Mouse (Mus musculus) liver, embryonic 16.5 days (tissue): ENCODE data around the gene Fbxo34. TPM values are rescaled to one million over a fixed set of nuclear protein-coding genes. Genes with fewer than 3 reads are reported as not detected.

Source experiments
- ATAC-seq: fragments of 200-750 bp; cut with Nextera tagmentation; 2 replicates; pipeline ENCODE4 v1.8.0; 2017; ENCODE audit warnings: low read depth, mild to moderate bottlenecking, moderate number of reproducible peaks, moderate library complexity
- H3K27ac ChIP-seq: fragments of 300-500 bp; sonication (generic); 2 replicates; pipeline ENCODE4 v1.5.1; 2014; ENCODE audit warnings: mild to moderate bottlenecking, low read length
- H3K27me3 ChIP-seq: fragments of 300-500 bp; sonication (generic); 2 replicates; pipeline ENCODE4 v1.6.1; 2014; ENCODE audit warnings: low read depth, low read length, mixed read lengths; ENCODE audit not compliant: control insufficient read depth, insufficient read depth
- H3K36me3 ChIP-seq: fragments of 300-500 bp; sonication (generic); 2 replicates; pipeline ENCODE4 v1.6.1; 2014; ENCODE audit warnings: mild to moderate bottlenecking; ENCODE audit not compliant: control insufficient read depth, insufficient read depth
- H3K4me1 ChIP-seq: fragments of 300-500 bp; sonication (generic); 2 replicates; pipeline ENCODE4 v1.6.1; 2014; ENCODE audit warnings: low read depth, low read length, mixed read lengths; ENCODE audit not compliant: control insufficient read depth
- H3K4me2 ChIP-seq: fragments of 300-500 bp; sonication (generic); 2 replicates; pipeline ENCODE4 v1.6.1; 2014; ENCODE audit warnings: low read depth, low read length, mixed read lengths
- H3K4me3 ChIP-seq: fragments of 300-500 bp; sonication (generic); 2 replicates; pipeline ENCODE4 v1.5.1; 2014; ENCODE audit warnings: low read depth, mild to moderate bottlenecking, low read length
- H3K9ac ChIP-seq: fragments of 300-500 bp; sonication (generic); 2 replicates; pipeline ENCODE4 v1.6.1; 2014; ENCODE audit warnings: low read depth, low read length
- H3K9me3 ChIP-seq: fragments of 300-500 bp; sonication (generic); replicated peaks from 2 replicates; pipeline ENCODE4 v1.6.1; 2016; ENCODE audit warnings: low read length; ENCODE audit not compliant: control insufficient read depth
- WGBS: fragments of 180-500 bp; shearing (Covaris S2); extraction: QIAGEN DNeasy Blood & Tissue Kit; methylation state at CpG from one replicate; pipeline ENCODE4 v1.1.7; 2014; ENCODE audit not compliant: insufficient replicate concordance; 5-methylcytosine and 5-hydroxymethylcytosine counted together
- polyA plus RNA-seq: library from polyadenylated mRNA; unstranded; fragments of >200 nt; fragmentation: Nextera tagmentation; extraction: Ambion mirVana; gene quantifications from 2 replicates; pipeline ENCODE4 v1.2.1, GENCODE M21; 2015

The Fbxo34 gene
- polyA plus RNA-seq, 1 experiment from 2014 or later, result 41.6 TPM

DNA sequence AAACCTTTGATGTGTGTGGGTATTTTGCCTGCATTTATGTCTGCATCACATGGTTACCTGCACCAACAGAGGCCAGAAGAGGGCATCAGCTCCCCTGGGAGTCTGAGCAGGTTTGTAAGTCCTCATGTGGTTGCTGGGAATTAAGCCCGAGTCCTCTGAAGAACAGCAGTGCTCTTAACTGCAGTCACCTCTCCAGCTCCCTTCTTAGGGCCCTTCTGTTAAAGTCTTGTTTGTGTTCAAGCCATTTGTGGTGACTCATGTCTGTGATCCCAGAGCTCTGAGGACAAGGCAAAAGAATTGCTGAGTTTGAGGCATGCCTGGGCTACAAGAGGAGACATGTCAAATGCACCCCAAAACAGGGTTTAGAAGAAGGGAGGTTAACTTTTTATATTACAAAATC, 82.3 kb downstream of the Fbxo34 start:
- H3K4me3 ChIP-seq, result no peak overlapping the region
- peaks cover 57% of the 10 kb centered on the region for H3K4me1 ChIP-seq
- ATAC-seq, result no peak
- no peaks in the 10 kb centered on the region for H3K9me3 ChIP-seq
- 57% methylated on average over 1 of the region's 1 CpGs for WGBS
- H3K4me2 ChIP-seq, result no peak overlapping the region
- peaks cover 13% of the 10 kb centered on the region; the same call in 1 of the 2 replicates for H3K36me3 ChIP-seq
- peak overlapping the region; percentile 46 for H3K9ac ChIP-seq
- peak overlapping the region; percentile 98 for H3K27ac ChIP-seq
- H3K27me3 ChIP-seq, result no peaks in the 10 kb centered on the region

DNA sequence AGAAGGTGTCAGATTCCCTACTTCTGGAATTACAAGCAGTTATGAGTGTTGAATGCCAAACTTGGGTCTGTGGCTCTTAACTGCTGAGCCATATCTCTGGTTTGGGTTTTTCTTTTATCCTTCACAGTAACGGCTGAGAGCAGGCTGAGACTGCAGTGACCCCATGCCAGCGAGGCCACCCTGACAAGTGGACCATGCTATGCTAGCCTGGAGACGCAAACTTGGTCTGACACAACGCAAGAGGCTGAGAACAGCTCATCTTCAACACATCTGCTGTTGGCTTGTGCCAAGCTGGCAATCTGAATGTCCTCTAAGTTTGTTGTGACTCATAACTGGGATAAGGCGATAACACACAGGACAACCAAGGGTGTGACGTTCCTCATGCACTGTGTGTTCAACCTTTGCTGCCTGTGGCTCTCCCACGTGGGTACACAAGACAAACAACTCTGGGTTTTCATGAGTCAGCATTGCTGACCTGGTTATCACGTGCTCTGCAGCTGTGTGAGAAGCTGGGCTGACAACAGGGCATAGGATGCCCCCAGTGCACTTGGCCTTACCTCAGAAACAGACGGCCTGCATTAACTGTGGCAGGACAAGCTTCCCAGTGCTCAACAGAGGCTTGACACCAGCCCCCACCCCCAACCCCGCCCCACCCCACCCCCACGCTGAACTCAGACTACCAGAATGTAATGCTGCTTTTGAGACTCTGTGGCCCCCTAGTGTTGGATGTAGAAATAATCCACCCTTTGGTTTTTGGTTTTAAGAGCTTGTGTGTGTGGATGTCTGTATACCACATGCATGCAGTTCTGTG, 83.3 kb downstream of the Fbxo34 start:
- H3K27me3 ChIP-seq, result no peaks in the 10 kb centered on the region
- ATAC-seq, result peak; percentile 94
- 0 out of 2 replicates have a peak overlapping the region, but pooled peaks have one; percentile 7 for H3K4me3 ChIP-seq
- WGBS, result 13% methylated on average over 11 of the region's 11 CpGs
- peak overlapping the region; percentile 98 for H3K27ac ChIP-seq
- H3K4me1 ChIP-seq, result peaks cover 46% of the 10 kb centered on the region
- H3K9me3 ChIP-seq, result no peaks in the 10 kb centered on the region
- peak overlapping the region; percentile 46 for H3K4me2 ChIP-seq
- peaks cover 13% of the 10 kb centered on the region; the same call in 1 of the 2 replicates for H3K36me3 ChIP-seq
- peak overlapping the region; percentile 70 for H3K9ac ChIP-seq

DNA sequence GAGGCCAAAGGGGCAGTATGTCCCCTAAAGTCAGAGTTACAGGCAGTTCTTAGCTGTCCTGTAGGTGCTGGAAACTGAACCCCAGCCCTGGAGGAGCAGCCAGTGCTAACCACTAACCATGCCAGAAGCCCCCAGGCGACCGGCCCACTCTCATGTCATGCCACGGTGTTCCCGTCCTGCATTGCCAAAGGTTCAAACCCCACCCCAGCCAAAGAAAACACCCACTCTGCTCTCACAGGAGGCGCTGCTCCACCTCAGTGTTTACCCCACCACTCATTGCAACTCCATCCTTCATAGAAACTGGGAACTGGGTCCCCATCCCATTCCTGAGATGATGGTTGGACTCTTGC, 83.9 kb downstream of the Fbxo34 start:
- peak overlapping the region; percentile 46 for H3K4me2 ChIP-seq
- no peaks in the 10 kb centered on the region for H3K27me3 ChIP-seq
- no peaks in the 10 kb centered on the region for H3K9me3 ChIP-seq
- peaks cover 13% of the 10 kb centered on the region; the same call in 1 of the 2 replicates for H3K36me3 ChIP-seq
- peak overlapping the region; percentile 98 for H3K27ac ChIP-seq
- peak overlapping the region; percentile 70 for H3K9ac ChIP-seq
- H3K4me1 ChIP-seq, result peaks cover 40% of the 10 kb centered on the region
- no peak for ATAC-seq
- no peak overlapping the region for H3K4me3 ChIP-seq
- WGBS, result 77% methylated on average over 5 of the region's 5 CpGs

DNA sequence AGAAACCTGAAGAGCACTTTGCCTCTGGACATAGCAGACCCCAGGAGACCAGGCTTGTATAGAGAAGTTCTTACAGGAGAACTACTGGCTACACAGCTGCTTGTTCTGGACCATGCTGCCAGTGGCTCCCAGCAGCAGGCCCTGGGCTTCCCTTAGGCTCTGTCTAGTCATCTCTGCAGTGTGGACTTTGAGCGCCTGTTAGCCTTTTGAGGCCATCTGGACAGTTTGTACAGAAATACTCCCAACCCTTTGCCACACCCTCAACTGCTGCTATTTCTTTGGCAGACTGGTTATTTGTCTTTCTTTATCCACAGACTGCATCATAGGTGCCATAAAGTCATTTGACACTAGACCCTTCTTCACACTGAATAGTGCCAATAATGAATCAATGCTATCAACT, 84.9 kb downstream of the Fbxo34 start:
- Histone ChIP-seq H3K9ac (no peak overlapping the region), H3K27ac (peak overlapping the region; percentile 98)
- no peak for ATAC-seq

DNA sequence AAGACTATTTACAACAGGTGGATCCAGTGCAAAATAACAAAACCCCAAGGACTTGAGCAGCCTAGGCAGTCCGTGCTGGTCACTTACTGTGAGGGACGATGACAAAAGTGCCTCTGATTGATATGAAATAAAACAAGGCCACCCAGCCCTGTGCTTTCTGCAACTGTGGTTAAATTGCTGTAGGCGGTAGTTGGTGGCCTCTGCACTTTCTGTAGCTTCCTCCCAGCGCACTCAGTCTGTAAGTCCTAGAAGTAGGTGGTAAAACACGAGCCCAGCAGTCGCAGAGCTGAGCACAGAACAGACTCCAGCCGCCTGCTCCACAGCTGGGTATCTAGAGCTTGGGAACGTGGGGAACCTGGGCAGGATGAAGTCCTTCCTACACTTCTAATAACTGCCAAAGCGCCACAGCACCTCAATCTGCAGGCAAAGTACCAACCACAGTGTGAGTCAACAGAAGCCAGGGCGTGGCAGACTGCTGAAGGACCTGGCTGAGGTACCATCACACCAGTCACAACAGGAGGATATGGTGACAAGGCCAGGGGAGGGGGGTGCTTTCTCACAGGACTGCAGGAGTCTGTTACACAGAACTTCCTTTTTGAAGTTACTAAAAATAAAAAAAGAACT, 91.2 kb downstream of the Fbxo34 start:
- ATAC-seq, result no peak
- Histone ChIP-seq H3K36me3 (peaks cover 18% of the 10 kb centered on the region; the same call in 1 of the 2 replicates), H3K27me3 (no peaks in the 10 kb centered on the region), H3K9me3 (no peaks in the 10 kb centered on the region), H3K4me3 (no peak overlapping the region), H3K9ac (no peak overlapping the region), H3K4me1 (peaks cover 22% of the 10 kb centered on the region), H3K4me2 (no peak overlapping the region), H3K27ac (peak overlapping the region; percentile 12; the same call in 1 of the 2 replicates)
- 61% methylated on average over 10 of the region's 10 CpGs for whole genome bisulfite sequencing

More for the DNA sequence above, 84.9 kb downstream of the Fbxo34 start:
- no peaks in the 10 kb centered on the region for H3K27me3 ChIP-seq
- H3K4me1 ChIP-seq, result peaks cover 38% of the 10 kb centered on the region
- WGBS, result 70% methylated on average over 1 of the region's 1 CpGs
- H3K9me3 ChIP-seq, result no peaks in the 10 kb centered on the region
- H3K36me3 ChIP-seq, result peaks cover 13% of the 10 kb centered on the region; the same call in 1 of the 2 replicates
- no peak overlapping the region for H3K4me3 ChIP-seq
- H3K4me2 ChIP-seq, result no peak overlapping the region

DNA sequence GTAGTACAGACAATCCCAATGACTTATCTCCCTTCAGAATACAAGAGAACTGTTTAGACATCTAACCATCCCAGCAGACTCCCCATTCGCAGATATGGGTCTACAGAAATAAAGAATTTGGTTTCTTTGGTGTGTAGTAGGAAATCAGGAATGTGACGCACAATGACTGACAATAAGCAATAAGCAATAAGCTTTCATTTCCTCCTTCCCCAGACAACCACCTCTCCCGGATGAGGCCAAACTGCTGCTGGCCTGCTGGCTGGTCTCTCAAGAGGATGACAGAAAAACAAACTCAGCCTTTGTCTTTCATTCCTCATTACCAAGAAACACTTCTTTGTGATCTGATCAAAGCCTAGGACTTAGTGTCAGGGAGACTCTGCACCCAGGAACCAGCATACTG, 92.1 kb downstream of the Fbxo34 start:
- peaks cover 23% of the 10 kb centered on the region for H3K36me3 ChIP-seq
- no peak for ATAC-seq
- 72% methylated on average over 3 of the region's 3 CpGs for WGBS
- no peaks in the 10 kb centered on the region for H3K9me3 ChIP-seq
- H3K9ac ChIP-seq, result no peak overlapping the region
- no peaks in the 10 kb centered on the region for H3K27me3 ChIP-seq
- no peak overlapping the region for H3K27ac ChIP-seq
- peaks cover 22% of the 10 kb centered on the region for H3K4me1 ChIP-seq
- H3K4me2 ChIP-seq, result no peak overlapping the region
- no peak overlapping the region for H3K4me3 ChIP-seq

DNA sequence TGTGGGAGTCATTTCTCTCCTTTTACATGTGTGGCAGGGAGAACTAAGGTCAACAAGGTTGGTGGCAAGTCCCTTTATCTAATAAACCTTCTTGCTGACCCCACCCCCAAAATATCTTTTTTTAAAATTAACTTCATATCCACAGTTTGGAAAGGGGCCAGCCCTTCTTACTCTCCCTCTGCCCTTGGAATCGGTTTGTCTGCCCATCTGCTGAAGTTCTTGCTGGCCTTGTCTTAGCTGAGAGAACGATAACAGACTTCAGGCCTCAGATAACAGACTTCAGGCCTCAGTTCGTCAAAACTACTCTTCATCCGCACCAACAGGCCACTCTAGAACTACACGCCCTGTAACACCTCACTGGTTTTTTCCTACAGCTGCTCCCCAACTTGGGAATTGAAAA, 94.1 kb downstream of the Fbxo34 start:
- Histone ChIP-seq H3K4me1 (peaks cover 22% of the 10 kb centered on the region), H3K4me3 (no peak overlapping the region), H3K9me3 (no peaks in the 10 kb centered on the region), H3K36me3 (peaks cover 27% of the 10 kb centered on the region), H3K27ac (peak overlapping the region; percentile 81), H3K4me2 (peak overlapping the region; percentile 19), H3K9ac (peak overlapping the region; percentile 16; the same call in 1 of the 2 replicates), H3K27me3 (no peaks in the 10 kb centered on the region)
- WGBS, result 24% methylated on average over 5 of the region's 5 CpGs
- peak; percentile 79 for ATAC-seq

DNA sequence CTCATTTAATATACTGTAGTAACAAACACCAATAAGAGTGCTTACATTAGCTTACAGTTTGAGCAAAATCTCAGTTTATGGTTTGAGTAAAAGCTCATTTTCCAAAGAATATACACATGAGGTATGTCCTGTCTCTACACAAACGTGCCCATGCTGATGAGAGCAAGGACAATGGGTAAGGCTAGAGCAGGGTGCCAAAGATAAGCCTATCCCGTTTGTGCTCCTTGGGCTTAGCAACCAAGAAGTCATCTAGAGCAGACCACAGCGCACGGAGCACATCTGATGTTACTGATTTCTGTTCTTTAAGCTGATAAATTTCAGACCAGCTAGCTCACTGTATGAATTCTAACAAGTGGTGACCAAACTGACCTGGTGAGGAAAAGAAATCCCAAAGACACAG, 94.7 kb downstream of the Fbxo34 start:
- H3K9me3 ChIP-seq, result no peaks in the 10 kb centered on the region
- H3K4me3 ChIP-seq, result no peak overlapping the region
- H3K4me1 ChIP-seq, result peaks cover 22% of the 10 kb centered on the region
- H3K9ac ChIP-seq, result peak overlapping the region; percentile 16; the same call in 1 of the 2 replicates
- H3K27me3 ChIP-seq, result no peaks in the 10 kb centered on the region
- H3K36me3 ChIP-seq, result peaks cover 27% of the 10 kb centered on the region
- H3K4me2 ChIP-seq, result peak overlapping the region; percentile 19
- H3K27ac ChIP-seq, result peak overlapping the region; percentile 81
- peak; percentile 73 for ATAC-seq
- 35% methylated on average over 4 of the region's 4 CpGs for WGBS

DNA sequence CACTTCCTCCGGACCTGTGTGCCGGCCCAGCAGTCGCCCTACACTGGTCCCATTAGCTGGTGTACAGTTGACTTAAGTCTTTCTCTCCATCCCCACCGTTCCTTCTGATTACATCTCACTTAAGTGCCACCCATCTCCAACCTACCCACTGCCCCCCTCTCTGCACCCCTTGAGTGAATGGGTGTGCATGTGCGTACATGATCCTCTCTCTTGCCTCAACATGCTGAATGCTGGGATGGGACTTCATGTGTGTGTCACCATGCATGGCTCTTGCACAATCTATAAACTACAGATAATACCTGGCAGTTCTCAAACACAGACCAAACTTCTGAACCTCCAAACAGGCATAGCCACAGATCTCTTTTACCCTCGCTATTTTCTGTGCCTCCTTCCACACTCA, 101.4 kb downstream of the Fbxo34 start:
- H3K36me3 ChIP-seq, result peaks cover 14% of the 10 kb centered on the region
- ATAC-seq, result no peak

More for the DNA sequence above, 101.4 kb downstream of the Fbxo34 start:
- H3K4me2 ChIP-seq, result no peak overlapping the region
- no peaks in the 10 kb centered on the region for H3K9me3 ChIP-seq
- no peaks in the 10 kb centered on the region for H3K27me3 ChIP-seq
- 84% methylated on average over 6 of the region's 6 CpGs for WGBS
- no peaks in the 10 kb centered on the region for H3K4me1 ChIP-seq
- no peak overlapping the region for H3K4me3 ChIP-seq
- no peak overlapping the region for H3K27ac ChIP-seq
- H3K9ac ChIP-seq, result no peak overlapping the region
